Mouse (Mus musculus): Measurements from ENCODE around the gene Taok3. TPM values are rescaled to one million over a fixed set of nuclear protein-coding genes. Genes with fewer than 3 reads are reported as not detected.

Taok3 gene
- polyA plus RNA-seq, 1 experiment, result not detected

DNA sequence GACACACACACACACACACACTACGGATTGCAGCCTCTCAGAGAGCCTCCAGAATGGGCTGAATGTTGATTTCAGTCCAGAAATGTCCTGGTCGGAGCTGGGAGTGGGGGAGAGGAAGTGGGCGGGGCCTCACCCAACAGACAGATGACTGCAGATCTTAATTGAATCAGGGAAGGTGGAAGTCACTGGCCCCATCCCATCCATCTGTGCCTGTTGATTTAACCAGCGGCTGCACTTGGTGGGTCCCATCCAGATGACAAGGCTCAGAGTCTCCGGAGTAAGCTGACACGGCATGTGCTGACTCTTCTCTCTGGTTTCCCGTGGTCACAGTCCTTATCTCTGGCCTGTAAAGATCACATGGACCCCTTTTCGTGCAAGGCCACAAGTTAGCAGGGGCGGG lies 15.9 kb downstream of the Taok3 start:
- Histone ChIP-seq H3K4me3 (ENCODE audit: insufficient read depth, low read depth, low read length) (no peak overlapping the region), H3K4me1 (ENCODE audit: control insufficient read depth, insufficient read depth, low read length) (peaks cover 18% of the 10 kb centered on the region), H3K27ac (ENCODE audit: insufficient read depth, low read depth, low read length) (no peak overlapping the region)
- 70% methylated on average over 9 of the region's 9 CpGs for WGBS
- no peak for TF ChIP-seq CTCF (IDR thresholded peaks at IDR 0.05; ENCODE audit: insufficient read depth, low read depth, low read length)
- TF ChIP-seq POLR2A (IDR thresholded peaks at IDR 0.05; ENCODE audit: insufficient read depth, low read depth, low read length), result no peak

DNA sequence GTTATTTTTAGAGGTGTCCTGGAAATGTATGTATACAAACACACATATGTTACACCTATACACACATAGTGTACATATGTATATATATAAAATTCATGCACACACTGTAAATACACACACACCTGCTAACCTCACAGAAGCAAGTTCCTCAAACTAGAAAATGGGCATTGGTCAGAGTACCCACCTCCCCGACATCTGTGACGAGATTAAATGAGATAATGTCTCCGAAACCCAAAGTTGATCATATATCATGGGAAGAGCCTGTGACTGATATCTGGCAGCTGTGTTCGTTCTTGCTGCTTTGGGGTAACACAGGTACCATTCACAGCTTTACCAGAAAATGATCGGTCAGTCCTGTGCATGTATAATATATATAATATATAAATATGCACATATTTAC lies 16.6 kb downstream of the Taok3 start:
- TF ChIP-seq CTCF (IDR thresholded peaks at IDR 0.05; ENCODE audit: insufficient read depth, low read depth, low read length), result no peak
- TF ChIP-seq POLR2A (IDR thresholded peaks at IDR 0.05; ENCODE audit: insufficient read depth, low read depth, low read length), result no peak
- Histone ChIP-seq H3K27ac (ENCODE audit: insufficient read depth, low read depth, low read length) (no peak overlapping the region), H3K4me1 (ENCODE audit: control insufficient read depth, insufficient read depth, low read length) (peaks cover 18% of the 10 kb centered on the region), H3K4me3 (ENCODE audit: insufficient read depth, low read depth, low read length) (no peak overlapping the region)
- WGBS, result 98% methylated on average over 5 of the region's 5 CpGs

GRCm38 (mm10) chr5:117137011-117137410 lies 17.1 kb downstream of the Taok3 start:
- no peak overlapping the region for H3K4me3 ChIP-seq (ENCODE audit: insufficient read depth, low read depth, low read length)
- H3K27ac ChIP-seq (ENCODE audit: insufficient read depth, low read depth, low read length), result no peak overlapping the region
- no peak for TF ChIP-seq POLR2A (IDR thresholded peaks at IDR 0.05; ENCODE audit: insufficient read depth, low read depth, low read length)
- no peak for TF ChIP-seq CTCF (IDR thresholded peaks at IDR 0.05; ENCODE audit: insufficient read depth, low read depth, low read length)
- 66% methylated on average over 10 of the region's 10 CpGs for WGBS
- H3K4me1 ChIP-seq (ENCODE audit: control insufficient read depth, insufficient read depth, low read length), result peaks cover 18% of the 10 kb centered on the region

DNA sequence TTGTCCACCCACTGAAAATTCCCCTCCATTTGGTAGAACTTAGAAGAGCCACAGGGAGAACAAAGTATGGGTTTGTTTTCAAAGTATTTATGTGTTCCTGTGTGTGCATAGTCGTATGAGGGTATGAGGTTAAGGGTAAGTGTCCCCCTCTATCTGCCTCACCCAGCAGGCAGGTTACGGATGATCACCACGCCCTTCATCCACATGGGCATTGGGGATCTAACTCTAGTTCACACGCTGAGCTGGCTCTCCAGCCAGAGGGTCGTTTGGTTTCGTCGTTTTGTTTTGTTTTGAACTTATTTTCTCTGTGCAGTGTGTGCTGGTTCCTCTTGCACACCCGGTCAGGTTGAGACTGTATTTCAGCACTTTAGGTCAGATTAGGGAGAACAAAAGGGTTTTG lies 17.7 kb downstream of the Taok3 start:
- Histone ChIP-seq H3K4me1 (ENCODE audit: control insufficient read depth, insufficient read depth, low read length) (peaks cover 18% of the 10 kb centered on the region), H3K4me3 (ENCODE audit: insufficient read depth, low read depth, low read length) (no peak overlapping the region), H3K27ac (ENCODE audit: insufficient read depth, low read depth, low read length) (no peak overlapping the region)
- 74% methylated on average over 8 of the region's 8 CpGs for WGBS
- TF ChIP-seq CTCF (IDR thresholded peaks at IDR 0.05; ENCODE audit: insufficient read depth, low read depth, low read length), result no peak
- no peak for TF ChIP-seq POLR2A (IDR thresholded peaks at IDR 0.05; ENCODE audit: insufficient read depth, low read depth, low read length)

- Histone ChIP-seq H3K4me3 (ENCODE audit: insufficient read depth, low read depth, low read length) (no peak overlapping the region), H3K4me1 (ENCODE audit: control insufficient read depth, insufficient read depth, low read length) (peaks cover 18% of the 10 kb centered on the region), H3K27ac (ENCODE audit: insufficient read depth, low read depth, low read length) (no peak overlapping the region)
- TF ChIP-seq POLR2A (IDR thresholded peaks at IDR 0.05; ENCODE audit: insufficient read depth, low read depth, low read length) (no peak), CTCF (IDR thresholded peaks at IDR 0.05; ENCODE audit: insufficient read depth, low read depth, low read length) (no peak)
- 83% methylated on average over 11 of the region's 11 CpGs for WGBS
These were observed 18.5 kb downstream of the Taok3 start for GRCm38 (mm10) chr5:117138295-117138988.

DNA sequence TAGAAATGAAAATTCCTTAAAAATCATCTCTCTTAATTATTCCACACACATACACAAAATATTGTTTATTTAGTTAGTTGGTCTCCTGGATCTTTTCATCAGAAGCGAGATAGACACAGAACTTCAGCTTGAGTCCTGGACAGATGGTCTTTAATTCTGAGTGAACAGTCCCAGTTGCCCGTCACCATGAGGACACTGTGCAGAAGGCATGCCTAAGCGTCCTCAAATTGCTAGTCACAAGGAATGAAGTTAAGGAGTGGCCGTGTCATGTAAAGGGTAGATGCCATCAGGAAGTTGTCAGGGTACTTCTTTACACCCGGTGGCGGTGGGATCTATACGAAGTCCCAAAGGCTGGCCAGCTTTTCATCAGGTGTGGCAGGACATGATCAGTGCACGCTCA lies 19.9 kb downstream of the Taok3 start:
- no peak overlapping the region for H3K27ac ChIP-seq (ENCODE audit: insufficient read depth, low read depth, low read length)
- 87% methylated on average over 8 of the region's 8 CpGs for WGBS

GRCm38 (mm10) chr5:117140374-117140773 lies 20.4 kb downstream of the Taok3 start:
- Histone ChIP-seq H3K4me3 (ENCODE audit: insufficient read depth, low read depth, low read length) (no peak overlapping the region), H3K27ac (ENCODE audit: insufficient read depth, low read depth, low read length) (no peak overlapping the region), H3K4me1 (ENCODE audit: control insufficient read depth, insufficient read depth, low read length) (peaks cover 15% of the 10 kb centered on the region)
- TF ChIP-seq CTCF (IDR thresholded peaks at IDR 0.05; ENCODE audit: insufficient read depth, low read depth, low read length) (no peak), POLR2A (IDR thresholded peaks at IDR 0.05; ENCODE audit: insufficient read depth, low read depth, low read length) (no peak)
- WGBS, result 86% methylated on average over 7 of the region's 7 CpGs

More for the DNA sequence above, 19.9 kb downstream of the Taok3 start:
- no peak for TF ChIP-seq CTCF (IDR thresholded peaks at IDR 0.05; ENCODE audit: insufficient read depth, low read depth, low read length)
- TF ChIP-seq POLR2A (IDR thresholded peaks at IDR 0.05; ENCODE audit: insufficient read depth, low read depth, low read length), result no peak
- no peak overlapping the region for H3K4me3 ChIP-seq (ENCODE audit: insufficient read depth, low read depth, low read length)
- peaks cover 18% of the 10 kb centered on the region for H3K4me1 ChIP-seq (ENCODE audit: control insufficient read depth, insufficient read depth, low read length)

DNA sequence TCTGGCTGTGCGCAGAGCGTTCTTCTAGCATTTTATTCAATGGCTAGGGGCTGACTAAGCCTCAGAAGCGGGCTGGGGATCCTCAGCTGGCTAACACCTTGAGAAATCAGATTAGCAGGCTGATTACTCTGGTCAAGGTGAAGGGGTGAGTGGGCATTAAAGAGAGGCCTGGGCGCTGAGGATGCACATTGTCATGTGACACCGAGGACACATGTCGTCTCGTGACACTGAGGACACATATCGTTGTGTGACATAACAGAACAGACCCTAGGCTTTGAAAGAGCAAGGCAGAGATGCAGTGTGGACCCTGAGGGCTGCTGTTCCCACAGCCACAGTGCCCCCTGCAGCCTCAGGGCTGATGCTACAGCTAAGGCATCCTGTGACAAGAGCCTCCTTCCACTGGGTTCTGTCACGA lies 23.8 kb downstream of the Taok3 start:
- H3K4me1 ChIP-seq (ENCODE audit: control insufficient read depth, insufficient read depth, low read length), result no peaks in the 10 kb centered on the region
- WGBS, result 57% methylated on average over 9 of the region's 9 CpGs
- no peak for TF ChIP-seq POLR2A (IDR thresholded peaks at IDR 0.05; ENCODE audit: insufficient read depth, low read depth, low read length)
- peak; percentile 48; the same call in 1 of the 2 replicates for TF ChIP-seq CTCF (IDR thresholded peaks at IDR 0.05; ENCODE audit: insufficient read depth, low read depth, low read length)

DNA sequence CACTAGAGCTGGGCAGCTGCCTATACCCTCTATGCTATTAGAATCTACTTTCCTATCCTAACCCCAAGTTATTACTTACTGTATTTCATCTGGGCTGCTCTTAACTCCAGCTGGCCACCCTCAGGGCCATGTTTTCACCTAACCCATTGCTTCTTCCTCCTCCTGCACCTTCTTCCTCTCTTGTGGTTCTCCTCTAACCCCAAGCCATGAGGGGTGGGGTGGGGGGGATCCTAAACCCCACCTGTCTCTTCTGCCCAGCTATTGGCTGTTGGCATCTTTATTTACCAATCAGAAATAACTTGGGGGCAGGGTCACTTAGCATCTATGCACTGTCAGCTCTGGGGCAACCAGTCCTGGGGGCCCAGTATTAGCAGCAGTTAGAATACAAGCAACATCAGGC lies 26.2 kb downstream of the Taok3 start:
- Histone ChIP-seq H3K27ac (ENCODE audit: insufficient read depth, low read depth, low read length) (no peak overlapping the region), H3K4me1 (ENCODE audit: control insufficient read depth, insufficient read depth, low read length) (no peaks in the 10 kb centered on the region), H3K4me3 (ENCODE audit: insufficient read depth, low read depth, low read length) (no peak overlapping the region)
- TF ChIP-seq CTCF (IDR thresholded peaks at IDR 0.05; ENCODE audit: insufficient read depth, low read depth, low read length) (no peak), POLR2A (IDR thresholded peaks at IDR 0.05; ENCODE audit: insufficient read depth, low read depth, low read length) (no peak)

More for the DNA sequence above, 23.8 kb downstream of the Taok3 start:
- Histone ChIP-seq H3K27ac (ENCODE audit: insufficient read depth, low read depth, low read length) (no peak overlapping the region), H3K4me3 (ENCODE audit: insufficient read depth, low read depth, low read length) (no peak overlapping the region)

Measured in olfactory bulb, adult 2 months (tissue).